Mouse (Mus musculus) spleen, embryonic (tissue): ENCODE measurements at regions not wholly inside any gene's neighbourhood (a gene's known extent, or its start where the extent isn't known, plus 50 kb on each side); places are given as distances from the start of the nearest gene placed in this dataset.

Experiments
- CTCF ChIA-PET: fragments of 350-600 bp; sonication (Branson Sonifier 250); formaldehyde crosslinking; loops from one replicate; lab custom pipeline; 2022; lab: Charles Lee

- CTCF ChIA-PET = no interaction called here
Measured at GRCm38 (mm10) chr14:31944682-31945081, 84.1 kb upstream of the Galnt15 start.

GRCm38 (mm10) chr14:31945125-31945524 lies 83.7 kb upstream of the Galnt15 start:
- CTCF ChIA-PET = no interaction called here

DNA sequence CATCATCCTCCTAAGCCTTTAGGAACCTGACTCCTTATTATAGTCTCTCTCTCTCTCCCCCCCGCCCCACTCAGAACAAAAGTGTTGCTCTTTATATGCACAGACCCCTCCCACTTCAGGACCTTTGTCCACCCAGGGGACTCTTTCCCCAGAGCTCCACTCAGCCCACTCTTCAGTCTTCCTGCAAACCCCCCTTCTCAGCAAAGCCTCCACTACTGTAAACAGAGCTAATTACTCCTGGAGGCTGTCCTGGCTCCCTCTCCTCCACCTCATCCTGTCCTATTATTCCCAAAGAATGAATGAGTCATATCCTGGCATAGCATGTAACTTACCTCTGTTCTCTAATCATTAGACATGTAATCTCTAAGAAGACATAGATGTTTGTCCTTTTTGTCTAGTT lies 82.8 kb upstream of the Galnt15 start:
- CTCF ChIA-PET = interaction anchor here (0.5 kb wide), 1 partner anchor 131 kb away, joined by 10 read pairs; no protein-coding TSS in a partner anchor

- CTCF ChIA-PET = no interaction called here
Measured at GRCm38 (mm10) chr14:31947246-31947645, 81.5 kb upstream of the Galnt15 start.

GRCm38 (mm10) chr14:31951894-31952293 lies 76.9 kb upstream of the Galnt15 start:
- CTCF ChIA-PET = no interaction called here

DNA sequence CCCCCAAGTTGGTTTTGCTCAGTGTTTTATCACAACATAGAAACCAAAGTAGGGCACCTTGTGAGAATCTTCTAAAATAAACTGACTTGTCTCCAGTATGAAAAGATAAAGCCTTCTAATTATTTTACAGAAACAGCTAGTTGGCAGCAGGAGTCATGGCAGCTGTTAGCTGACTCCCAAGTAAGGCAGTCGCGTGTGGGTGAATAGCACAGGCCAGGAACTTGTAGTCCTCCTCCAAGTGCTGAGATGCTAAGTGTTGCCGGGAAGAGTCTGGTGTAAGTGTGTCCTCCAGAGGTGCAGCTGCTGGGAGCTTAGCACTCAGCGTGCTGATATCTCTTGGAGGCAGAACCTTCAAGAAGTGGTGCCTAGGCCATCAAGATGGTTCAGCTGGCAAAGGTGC lies 75.0 kb upstream of the Galnt15 start:
- CTCF ChIA-PET = no interaction called here

DNA sequence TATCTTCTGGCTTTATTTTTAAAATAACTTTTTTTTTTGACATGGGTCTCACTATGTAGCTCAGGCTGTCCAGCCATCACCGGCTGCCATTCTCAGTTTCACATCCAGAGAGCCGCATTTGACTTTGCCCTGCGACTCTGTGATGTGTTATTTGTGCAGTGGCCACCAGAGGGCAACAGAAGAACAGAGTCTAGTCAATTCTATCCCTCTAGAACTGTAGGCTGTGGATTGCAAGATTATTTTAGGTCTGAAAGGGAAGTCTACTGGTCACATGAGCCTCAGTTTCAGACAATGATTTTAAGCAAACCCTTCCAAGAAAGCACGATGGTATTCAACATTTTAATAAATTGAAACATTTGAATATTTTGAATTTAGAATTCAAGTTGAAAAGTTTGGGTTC lies 73.8 kb upstream of the Galnt15 start:
- CTCF ChIA-PET = no interaction called here

- CTCF ChIA-PET = no interaction called here
Measured at GRCm38 (mm10) chr14:31957211-31957638, 71.6 kb upstream of the Galnt15 start.

- CTCF ChIA-PET = no interaction called here
Measured at GRCm38 (mm10) chr14:31960201-31960854, 68.5 kb upstream of the Galnt15 start.

GRCm38 (mm10) chr14:31961442-31961841 lies 67.3 kb upstream of the Galnt15 start:
- CTCF ChIA-PET = no interaction called here

GRCm38 (mm10) chr14:31963131-31963911 lies 65.5 kb upstream of the Galnt15 start:
- CTCF ChIA-PET = no interaction called here

DNA sequence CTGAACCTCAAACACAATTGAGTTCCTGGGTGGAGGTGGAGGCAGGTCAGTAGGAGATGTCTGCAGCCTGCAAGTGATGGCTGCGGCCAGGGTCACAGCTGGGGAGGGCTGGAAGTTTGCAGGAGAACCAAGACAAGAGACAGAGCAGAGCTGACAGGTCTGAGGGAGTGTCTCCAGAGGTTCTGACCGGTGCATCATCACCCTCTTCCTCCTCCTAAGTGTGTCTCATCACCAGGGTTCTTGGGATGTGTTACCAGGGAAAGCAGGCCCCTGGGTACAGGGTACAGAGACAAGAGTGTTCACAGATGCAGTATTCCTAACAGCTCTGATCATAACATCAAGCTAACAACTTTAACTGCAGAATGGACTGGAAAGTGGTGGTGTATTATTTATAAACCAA lies 64.7 kb upstream of the Galnt15 start:
- CTCF ChIA-PET = no interaction called here

DNA sequence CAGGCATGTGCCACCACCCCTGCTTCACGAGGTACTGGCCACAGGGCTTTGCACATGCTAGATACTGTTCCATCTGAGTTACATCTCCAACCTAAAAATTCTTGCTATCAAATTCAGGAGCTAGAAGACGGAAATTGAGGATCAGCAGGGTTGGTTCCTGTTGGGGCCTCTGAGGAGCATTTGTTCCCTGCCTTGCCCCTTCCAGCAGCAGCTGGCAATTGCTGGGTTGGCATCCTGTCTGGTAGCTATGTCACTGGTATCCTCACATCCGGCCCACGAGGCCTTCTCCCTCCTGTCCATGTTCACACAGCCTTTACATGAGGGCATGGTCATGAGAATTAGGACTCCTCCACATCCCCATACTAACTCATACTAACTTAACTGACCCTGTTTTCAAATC lies 64.0 kb upstream of the Galnt15 start:
- CTCF ChIA-PET = no interaction called here

DNA sequence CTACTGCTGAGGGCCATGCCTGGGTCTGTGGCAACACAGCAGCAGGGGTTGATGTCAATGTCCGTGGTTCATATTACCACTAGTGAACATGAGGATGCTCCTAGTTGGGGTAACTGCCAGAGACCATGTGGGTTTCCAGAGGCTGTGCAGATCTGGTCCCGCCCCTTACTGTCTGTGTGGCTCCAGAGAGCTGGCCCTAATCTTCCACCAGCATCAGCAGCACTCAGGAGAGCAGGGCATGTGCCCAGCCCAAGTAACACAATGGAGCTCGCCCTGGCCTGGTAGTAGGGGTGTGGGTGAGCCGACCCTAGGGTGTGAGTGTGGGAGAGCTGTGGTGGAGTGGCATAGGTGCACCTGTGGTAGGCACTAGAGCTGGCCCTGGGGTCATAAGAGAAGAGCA lies 59.3 kb upstream of the Galnt15 start:
- CTCF ChIA-PET = no interaction called here

DNA sequence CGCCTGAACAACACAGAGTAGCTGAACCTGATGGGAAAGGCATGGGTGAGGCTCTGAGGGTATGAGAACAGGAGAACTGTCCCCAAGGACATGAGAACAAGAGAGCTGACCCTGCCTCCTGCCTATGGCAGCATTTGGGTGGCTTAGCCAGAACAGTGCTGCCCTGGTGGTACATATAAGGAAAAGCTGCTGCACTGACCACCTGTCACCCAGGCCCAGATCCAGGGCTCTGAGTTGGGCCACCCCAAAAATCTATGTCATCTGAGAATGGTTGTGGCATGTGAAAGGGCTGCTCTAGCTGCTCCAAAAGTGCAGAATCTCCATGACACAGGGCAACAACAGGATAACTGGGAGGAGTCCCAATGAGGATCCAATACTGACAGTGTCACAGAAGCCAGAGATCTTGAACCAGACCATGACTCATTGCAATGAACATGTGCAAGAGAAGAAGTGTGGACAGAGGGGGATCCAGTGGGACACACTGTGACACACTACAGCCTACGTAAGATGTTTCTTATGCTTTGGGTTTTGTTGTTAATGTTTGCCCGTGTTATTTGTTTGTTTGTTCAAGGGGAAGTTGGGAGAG lies 58.5 kb upstream of the Galnt15 start:
- CTCF ChIA-PET = no interaction called here

DNA sequence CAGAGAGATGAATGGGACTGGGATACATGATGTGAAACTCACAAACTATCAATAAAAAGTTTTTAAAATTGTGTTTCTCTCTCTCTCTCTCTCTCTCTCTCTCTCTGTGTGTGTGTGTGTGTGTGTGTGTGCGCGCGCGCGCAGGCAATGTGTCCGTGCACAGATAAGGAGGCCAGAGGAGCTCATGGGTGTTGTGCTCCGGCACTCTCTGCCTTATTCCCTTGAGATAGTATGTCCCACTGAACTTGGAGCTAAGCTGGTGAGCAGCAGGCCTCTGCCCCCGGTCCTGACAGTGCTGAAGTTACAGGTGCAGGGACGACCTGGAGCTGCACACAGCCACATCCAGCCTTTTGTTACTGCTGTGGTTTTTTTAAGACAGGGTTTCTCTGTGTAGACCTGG lies 57.9 kb upstream of the Galnt15 start:
- CTCF ChIA-PET = no interaction called here

DNA sequence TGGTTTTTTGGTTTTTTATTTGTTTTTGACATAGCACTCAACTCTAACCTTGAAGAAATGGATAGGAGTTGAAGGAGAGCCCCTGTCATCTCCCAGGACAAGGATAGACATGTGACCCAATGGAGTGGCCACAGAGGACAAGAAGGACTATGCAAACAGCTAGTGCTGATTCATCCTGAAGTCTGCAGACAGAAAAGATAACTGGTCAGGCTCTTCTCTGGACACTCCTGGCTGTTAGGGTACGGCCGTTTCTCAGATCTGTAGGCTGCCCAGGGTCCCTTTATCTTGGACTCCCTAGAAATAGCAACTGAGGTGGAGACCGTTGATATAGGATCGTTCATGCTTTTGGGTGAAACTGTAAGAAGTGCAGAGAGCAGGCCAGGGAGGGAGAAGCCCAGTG lies 55.1 kb upstream of the Galnt15 start:
- CTCF ChIA-PET = no interaction called here

GRCm38 (mm10) chr14:31978196-31978595 lies 50.6 kb upstream of the Galnt15 start:
- CTCF ChIA-PET = no interaction called here

DNA sequence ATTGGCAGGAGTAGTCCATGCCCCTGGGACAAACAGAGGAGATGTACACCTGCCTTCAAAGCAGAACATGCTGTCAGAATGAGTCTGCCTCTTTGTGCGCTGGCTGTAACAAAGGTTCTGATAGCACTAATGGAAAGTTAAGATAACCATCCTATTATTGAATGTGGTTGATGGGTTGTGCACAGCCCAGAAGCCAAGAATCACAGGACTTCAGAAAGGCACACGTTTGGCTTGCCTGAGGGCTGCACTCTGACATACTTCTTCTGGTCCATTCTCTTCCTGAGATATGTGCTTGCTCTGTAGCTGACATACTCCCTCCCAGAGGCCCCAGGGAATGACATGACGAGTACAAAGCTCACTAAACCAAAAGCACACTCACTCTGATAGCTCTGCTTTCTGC lies 50.1 kb upstream of the Galnt15 start:
- CTCF ChIA-PET = no interaction called here
